Mouse (Mus musculus): ENCODE measurements around the gene Spag16.

The Spag16 gene

DNA sequence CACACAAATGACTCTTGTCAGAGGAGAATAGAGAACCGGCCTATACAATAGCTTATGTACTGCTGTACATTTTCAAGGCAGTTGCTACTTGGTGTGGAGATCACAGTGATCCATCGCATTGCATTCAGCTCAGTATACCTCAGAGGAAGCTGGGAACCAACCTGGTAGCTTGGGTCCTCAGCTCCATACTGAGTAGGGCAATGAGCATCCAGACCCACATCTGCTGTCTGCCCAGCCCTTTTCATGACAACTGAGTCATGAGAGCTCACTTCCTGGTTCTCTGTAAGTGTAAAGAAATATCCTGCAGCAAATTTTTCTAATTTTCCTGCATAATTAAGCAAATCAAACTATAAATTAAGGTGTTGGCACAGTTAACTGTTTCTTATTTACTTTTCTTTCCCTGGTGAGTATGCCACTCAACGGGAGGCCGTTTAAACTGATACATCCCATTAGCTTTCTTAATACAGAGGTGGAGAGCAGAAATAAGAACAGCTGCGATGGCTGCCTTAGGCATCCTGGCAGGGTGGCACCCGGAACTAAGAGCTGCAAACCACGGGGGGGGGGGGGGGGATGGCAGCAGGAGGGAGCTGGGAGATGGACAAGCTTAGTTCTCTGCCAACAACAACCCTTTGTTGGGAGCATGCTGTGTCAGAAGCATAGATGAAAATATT, 255.6 kb downstream of the Spag16 start:
- DNase-seq (ENCODE audit: low spot score), result no peak

GRCm38 (mm10) chr1:70104683-70105082, 277.9 kb downstream of the Spag16 start:
- DNase-seq (ENCODE audit: low spot score), result no peak

DNA sequence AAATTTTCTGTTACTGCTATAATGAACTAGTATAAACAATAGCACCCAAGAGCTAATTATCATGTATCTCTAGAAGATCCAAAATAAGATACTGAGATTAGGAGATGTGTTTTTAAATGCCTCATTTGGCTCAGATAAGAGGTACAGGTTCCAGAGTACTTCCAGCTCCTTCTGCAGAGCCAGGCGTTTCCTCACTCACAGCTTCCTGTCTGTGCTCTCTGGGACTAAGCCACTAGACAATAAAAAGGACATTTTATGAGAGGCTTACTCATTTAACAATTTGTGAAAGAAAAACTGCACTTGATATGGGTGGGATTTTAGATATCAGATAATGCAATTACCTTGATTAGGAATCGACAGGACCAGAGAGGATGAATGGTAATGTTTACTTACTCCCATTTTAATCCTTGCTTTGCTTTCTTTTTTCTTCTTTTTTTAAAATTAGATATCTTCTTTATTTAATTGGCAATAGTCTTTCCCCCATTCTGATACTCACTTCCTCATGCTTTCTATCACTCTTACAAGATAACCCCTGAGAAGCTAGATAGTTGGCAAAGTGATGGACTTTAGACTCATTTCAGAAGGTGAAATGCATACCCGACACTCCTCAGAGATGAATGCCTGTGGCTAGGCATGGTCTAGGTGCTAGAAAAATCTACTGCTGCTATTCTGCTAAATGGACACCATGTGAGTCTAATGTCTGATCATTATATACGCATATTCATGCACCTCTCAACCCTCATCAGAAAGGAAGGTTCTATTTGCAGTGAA, 289.6 kb downstream of the Spag16 start:
- no peak for DNase-seq (ENCODE audit: low spot score)

DNA sequence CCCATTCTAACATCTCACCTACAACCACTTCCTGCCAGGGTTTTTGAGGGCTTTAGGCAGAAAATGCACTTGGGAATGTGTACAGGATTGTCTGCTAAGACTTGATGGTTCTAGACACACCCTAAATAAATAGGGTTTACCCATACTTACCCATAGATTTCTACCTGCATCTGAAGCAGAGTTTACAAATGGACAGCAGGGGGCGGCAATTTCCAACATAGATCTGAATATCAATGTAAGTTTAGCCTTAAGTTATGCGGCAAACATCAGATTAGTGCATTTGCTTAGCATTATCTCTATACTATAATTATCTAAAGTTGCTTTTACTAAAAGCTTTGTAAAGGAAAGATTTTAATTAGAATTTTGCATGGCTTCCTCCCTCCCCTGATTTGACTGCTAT, 301.3 kb downstream of the Spag16 start:
- DNase-seq (ENCODE audit: low spot score), result peak; percentile 49

GRCm38 (mm10) chr1:70135547-70135946, 308.8 kb downstream of the Spag16 start:
- DNase-seq (ENCODE audit: low spot score), result peak; percentile 6

- peak; percentile 48 for DNase-seq (ENCODE audit: low spot score)
Measured at GRCm38 (mm10) chr1:70165343-70166158, 338.8 kb downstream of the Spag16 start.

GRCm38 (mm10) chr1:70180123-70180741, 353.5 kb downstream of the Spag16 start:
- DNase-seq (ENCODE audit: low spot score), result no peak

GRCm38 (mm10) chr1:70264815-70265214, 438.0 kb downstream of the Spag16 start:
- no peak for DNase-seq (ENCODE audit: low spot score)

- DNase-seq (ENCODE audit: low spot score), result no peak
Measured at GRCm38 (mm10) chr1:70265920-70266505, 439.2 kb downstream of the Spag16 start.

- peak; percentile 14 for DNase-seq (ENCODE audit: low spot score)
Measured at GRCm38 (mm10) chr1:70270139-70270538, 443.4 kb downstream of the Spag16 start.

DNA sequence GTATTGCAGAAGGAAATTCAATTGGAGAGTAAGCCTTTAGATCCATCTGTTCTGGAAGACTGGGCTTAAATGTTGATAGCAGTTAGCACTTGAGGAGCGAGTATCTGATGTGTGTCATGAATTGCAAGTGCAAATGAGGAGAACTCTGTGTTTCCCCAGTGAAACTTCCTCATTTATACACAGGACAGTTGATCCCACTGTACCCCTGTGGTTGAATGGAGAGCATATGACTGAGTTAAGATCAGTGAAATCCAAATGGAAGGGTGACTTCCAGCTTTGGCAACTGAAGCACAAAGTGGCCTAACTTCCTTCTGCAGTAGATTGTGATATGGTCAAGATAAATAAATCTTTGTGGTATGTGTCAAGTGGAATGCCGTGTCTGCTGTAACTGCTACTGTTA, 446.0 kb downstream of the Spag16 start:
- no peak for DNase-seq (ENCODE audit: low spot score)

- DNase-seq (ENCODE audit: low spot score), result no peak
Measured at GRCm38 (mm10) chr1:70279296-70279695, 452.5 kb downstream of the Spag16 start.

- no peak for DNase-seq (ENCODE audit: low spot score)
Measured at GRCm38 (mm10) chr1:70283388-70283787, 456.6 kb downstream of the Spag16 start.

GRCm38 (mm10) chr1:70284140-70284539, 457.4 kb downstream of the Spag16 start:
- DNase-seq (ENCODE audit: low spot score), result no peak

GRCm38 (mm10) chr1:70316128-70316765, 489.5 kb downstream of the Spag16 start:
- no peak for DNase-seq (ENCODE audit: low spot score)

- no peak for DNase-seq (ENCODE audit: low spot score)
Measured at GRCm38 (mm10) chr1:70320951-70321350, 494.2 kb downstream of the Spag16 start.

DNA sequence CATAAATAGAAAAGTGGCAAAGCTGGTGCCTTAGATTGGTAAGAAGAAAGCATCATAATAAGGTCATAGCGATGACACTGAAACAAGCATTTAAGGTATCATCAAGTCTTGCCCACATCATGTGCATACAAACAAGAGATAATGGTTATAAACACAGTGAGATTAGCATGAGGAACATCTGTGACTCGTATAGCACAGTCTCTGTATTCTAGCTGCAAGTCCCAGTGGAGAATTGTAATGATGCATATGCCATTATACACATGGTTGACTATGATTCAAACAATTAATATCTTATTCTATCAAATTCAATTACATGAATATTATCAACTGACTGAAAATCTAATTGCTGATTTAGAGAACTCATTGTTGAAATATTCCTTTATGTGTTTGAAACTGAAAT, 519.4 kb downstream of the Spag16 start:
- no peak for DNase-seq (ENCODE audit: low spot score)

- DNase-seq (ENCODE audit: low spot score), result no peak
Measured at GRCm38 (mm10) chr1:70351371-70351770, 524.6 kb downstream of the Spag16 start.

- no peak for DNase-seq (ENCODE audit: low spot score)
Measured at GRCm38 (mm10) chr1:70354014-70354413, 527.2 kb downstream of the Spag16 start.

GRCm38 (mm10) chr1:70371721-70372120, 545.0 kb downstream of the Spag16 start:
- DNase-seq (ENCODE audit: low spot score), result no peak

- no peak for DNase-seq (ENCODE audit: low spot score)
Measured at GRCm38 (mm10) chr1:70380096-70380495, 553.3 kb downstream of the Spag16 start.

All from adipocyte (in vitro differentiated cells).